Mouse (Mus musculus): ENCODE data around the gene Olfr1197. TPM values are rescaled to one million over a fixed set of nuclear protein-coding genes. Genes with fewer than 3 reads are reported as not detected.

Gene Olfr1197
- polyA plus RNA-seq (2014; fragmentation: Nextera tagmentation; extraction: Ambion mirVana) = not detected in 2 replicates

DNA sequence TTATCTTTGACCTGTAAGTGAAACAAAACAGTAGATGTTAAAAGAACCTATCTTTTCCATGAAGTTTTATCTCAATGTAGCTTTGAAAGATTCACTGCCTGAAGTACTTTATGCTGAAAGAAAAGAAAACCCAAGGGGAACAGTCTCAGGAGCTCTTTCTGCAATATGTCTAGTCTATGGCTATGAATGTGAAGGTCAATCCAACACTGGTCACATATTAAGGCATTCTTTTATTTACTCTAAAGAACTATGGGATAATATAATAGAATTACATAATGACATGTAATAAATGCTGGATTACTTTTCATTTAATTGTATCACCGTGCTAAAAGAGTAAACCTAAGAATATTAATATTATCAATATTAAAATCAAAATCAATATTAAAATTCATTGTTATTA, at the start of gene Olfr1197:
Gene Olfr1197, minus strand, starts transcription at position 101 of the 400 bp plus-strand sequence.
- Histone ChIP-seq H3K27ac (ENCODE audit: low read depth) (no peak within 1 kb of the TSS), H3K9me3 (ENCODE audit: control insufficient read depth, low read length) (no peaks in the 10 kb centered on the region), H3K4me3 (ENCODE audit: low read depth, low read length) (no peak within 1 kb of the TSS), H3K9ac (ENCODE audit: low read length) (no peak within 1 kb of the TSS), H3K4me1 (replicated peaks; ENCODE audit: control insufficient read depth, insufficient read depth, low read length) (no peaks in the 10 kb centered on the region), H3K4me2 (ENCODE audit: low read length) (no peak within 1 kb of the TSS), H3K36me3 (ENCODE audit: control insufficient read depth, insufficient read depth, low read length) (no peaks in the 10 kb centered on the region), H3K27me3 (replicated peaks; ENCODE audit: control insufficient read depth, insufficient read depth, low read length) (no peaks in the 10 kb centered on the region)
- WGBS = 87% methylated on average over 1 of the region's 1 CpGs
- no peak for ATAC-seq (replicated peaks; ENCODE audit: low FRiP score, low TSS enrichment, low read depth)
- no peak for DNase-seq (ENCODE audit: low spot score)

DNA sequence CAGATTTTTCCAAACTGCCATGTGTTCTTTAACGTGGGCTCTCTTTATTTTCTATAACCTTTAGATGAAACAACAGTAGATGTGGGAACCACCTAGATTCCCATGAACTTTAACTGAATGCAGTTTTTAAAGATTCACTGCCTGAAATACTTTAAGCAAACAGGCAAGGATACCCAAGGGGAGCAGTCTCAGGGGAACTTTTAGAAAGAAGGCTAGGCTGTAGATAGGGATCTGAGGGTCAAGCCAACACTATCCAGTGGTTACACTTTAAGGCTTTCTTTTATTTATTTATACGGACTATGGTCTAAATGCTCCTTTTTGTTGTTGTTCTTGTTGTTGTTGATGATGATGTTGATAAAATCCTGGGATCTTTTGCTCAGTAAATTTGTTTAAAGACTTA, 38.2 kb upstream of the Olfr1197 start, which contains the start of gene Olfr1200:
Gene Olfr1200, minus strand, starts transcription at position 101 of the 400 bp plus-strand sequence.
- Histone ChIP-seq H3K4me1 (replicated peaks; ENCODE audit: control insufficient read depth, insufficient read depth, low read length) (no peaks in the 10 kb centered on the region), H3K9me3 (ENCODE audit: control insufficient read depth, low read length) (no peaks in the 10 kb centered on the region), H3K36me3 (ENCODE audit: control insufficient read depth, insufficient read depth, low read length) (no peaks in the 10 kb centered on the region), H3K27ac (ENCODE audit: low read depth) (no peak within 1 kb of the TSS), H3K9ac (ENCODE audit: low read length) (no peak within 1 kb of the TSS), H3K27me3 (replicated peaks; ENCODE audit: control insufficient read depth, insufficient read depth, low read length) (no peaks in the 10 kb centered on the region), H3K4me3 (ENCODE audit: low read depth, low read length) (no peak within 1 kb of the TSS), H3K4me2 (ENCODE audit: low read length) (no peak within 1 kb of the TSS)
- ATAC-seq (replicated peaks; ENCODE audit: low FRiP score, low TSS enrichment, low read depth) (no peak), DNase-seq (ENCODE audit: low spot score) (no peak)
- 77% methylated on average over 2 of the region's 2 CpGs for WGBS

GRCm38 (mm10) chr2:88760369-88760768, 28.2 kb upstream of the Olfr1197 start, which contains the start of gene Olfr1199:
Gene Olfr1199 (minus strand): TSS chr2:88760469.
- no peak within 1 kb of the TSS for H3K27ac ChIP-seq (ENCODE audit: low read depth)
- no peaks in the 10 kb centered on the region for H3K4me1 ChIP-seq (replicated peaks; ENCODE audit: control insufficient read depth, insufficient read depth, low read length)
- no peaks in the 10 kb centered on the region for H3K9me3 ChIP-seq (ENCODE audit: control insufficient read depth, low read length)
- DNase-seq (ENCODE audit: low spot score) (no peak), ATAC-seq (replicated peaks; ENCODE audit: low FRiP score, low TSS enrichment, low read depth) (no peak)
- no peak within 1 kb of the TSS for H3K9ac ChIP-seq (ENCODE audit: low read length)
- 89% methylated on average over 2 of the region's 2 CpGs for WGBS
- no peaks in the 10 kb centered on the region for H3K27me3 ChIP-seq (replicated peaks; ENCODE audit: control insufficient read depth, insufficient read depth, low read length)
- H3K4me2 ChIP-seq (ENCODE audit: low read length) = no peak within 1 kb of the TSS
- no peak within 1 kb of the TSS for H3K4me3 ChIP-seq (ENCODE audit: low read depth, low read length)
- no peaks in the 10 kb centered on the region for H3K36me3 ChIP-seq (ENCODE audit: control insufficient read depth, insufficient read depth, low read length)

- WGBS = 86% methylated on average over 2 of the region's 2 CpGs
- Histone ChIP-seq H3K27me3 (replicated peaks; ENCODE audit: control insufficient read depth, insufficient read depth, low read length) (no peaks in the 10 kb centered on the region), H3K27ac (ENCODE audit: low read depth) (no peak within 1 kb of the TSS), H3K9me3 (ENCODE audit: control insufficient read depth, low read length) (no peaks in the 10 kb centered on the region), H3K9ac (ENCODE audit: low read length) (no peak within 1 kb of the TSS), H3K4me3 (ENCODE audit: low read depth, low read length) (no peak within 1 kb of the TSS), H3K4me1 (replicated peaks; ENCODE audit: control insufficient read depth, insufficient read depth, low read length) (no peaks in the 10 kb centered on the region), H3K36me3 (ENCODE audit: control insufficient read depth, insufficient read depth, low read length) (no peaks in the 10 kb centered on the region), H3K4me2 (ENCODE audit: low read length) (no peak within 1 kb of the TSS)
- no peak for DNase-seq (ENCODE audit: low spot score)
- no peak for ATAC-seq (replicated peaks; ENCODE audit: low FRiP score, low TSS enrichment, low read depth)
Measured at GRCm38 (mm10) chr2:88751270-88751669, 19.1 kb upstream of the Olfr1197 start, which contains the start of gene Olfr1198. Gene Olfr1198 (minus strand): TSS chr2:88751370.

DNA sequence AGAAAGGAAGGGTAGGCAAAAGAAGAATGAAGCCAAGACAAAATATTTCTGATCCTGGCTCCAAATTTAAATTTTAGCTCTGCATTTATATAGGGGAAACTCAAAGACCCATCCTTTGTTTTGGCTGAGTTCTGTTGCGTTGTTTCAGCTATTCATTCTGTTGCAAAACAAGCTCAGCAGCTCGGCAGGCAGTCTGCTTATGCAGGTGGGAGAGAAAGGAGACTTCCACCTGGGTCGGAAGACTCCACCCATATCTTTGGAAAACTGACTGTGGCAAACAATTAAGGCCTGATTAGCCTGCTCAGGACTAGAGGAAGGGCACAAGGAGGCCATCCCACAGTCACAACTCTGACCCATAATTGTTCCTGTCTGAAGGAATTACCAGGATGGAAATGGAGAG, 11.2 kb upstream of the Olfr1197 start:
- WGBS = 83% methylated on average over 3 of the region's 3 CpGs
- Histone ChIP-seq H3K4me1 (replicated peaks; ENCODE audit: control insufficient read depth, insufficient read depth, low read length) (no peaks in the 10 kb centered on the region), H3K9ac (ENCODE audit: low read length) (no peak overlapping the region), H3K36me3 (ENCODE audit: control insufficient read depth, insufficient read depth, low read length) (no peaks in the 10 kb centered on the region), H3K27me3 (replicated peaks; ENCODE audit: control insufficient read depth, insufficient read depth, low read length) (no peaks in the 10 kb centered on the region), H3K4me3 (ENCODE audit: low read depth, low read length) (no peak overlapping the region), H3K4me2 (ENCODE audit: low read length) (no peak overlapping the region), H3K9me3 (ENCODE audit: control insufficient read depth, low read length) (no peaks in the 10 kb centered on the region), H3K27ac (ENCODE audit: low read depth) (no peak overlapping the region)
- no peak for ATAC-seq (replicated peaks; ENCODE audit: low FRiP score, low TSS enrichment, low read depth)
- no peak for DNase-seq (ENCODE audit: low spot score)

DNA sequence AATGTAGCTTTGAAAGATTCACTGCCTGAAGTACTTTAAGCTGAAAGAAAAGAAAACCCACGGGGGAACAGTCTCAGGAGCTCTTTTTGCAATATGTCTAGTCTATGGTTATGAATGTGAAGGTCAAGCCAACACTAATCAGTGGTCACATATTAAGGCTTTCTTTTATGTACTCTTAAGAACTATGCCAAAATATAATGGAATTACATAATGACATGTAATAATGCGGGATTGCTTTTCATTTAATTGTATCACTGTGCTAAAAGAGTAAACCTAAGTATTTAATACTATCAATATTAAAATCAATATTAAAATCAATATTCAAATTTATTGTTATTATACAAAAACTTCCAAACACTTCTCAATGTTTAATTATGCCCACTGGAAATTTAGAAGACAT, 27.7 kb downstream of the Olfr1197 start, which contains the start of gene Olfr1196:
Gene Olfr1196, minus strand, starts transcription at position 101 of the 400 bp plus-strand sequence.
- H3K9me3 ChIP-seq (ENCODE audit: control insufficient read depth, low read length) = no peaks in the 10 kb centered on the region
- no peak within 1 kb of the TSS for H3K27ac ChIP-seq (ENCODE audit: low read depth)
- no peak within 1 kb of the TSS for H3K4me2 ChIP-seq (ENCODE audit: low read length)
- no peaks in the 10 kb centered on the region for H3K4me1 ChIP-seq (replicated peaks; ENCODE audit: control insufficient read depth, insufficient read depth, low read length)
- ATAC-seq (replicated peaks; ENCODE audit: low FRiP score, low TSS enrichment, low read depth) (no peak), DNase-seq (ENCODE audit: low spot score) (no peak)
- H3K9ac ChIP-seq (ENCODE audit: low read length) = no peak within 1 kb of the TSS
- H3K4me3 ChIP-seq (ENCODE audit: low read depth, low read length) = no peak within 1 kb of the TSS
- no peaks in the 10 kb centered on the region for H3K27me3 ChIP-seq (replicated peaks; ENCODE audit: control insufficient read depth, insufficient read depth, low read length)
- WGBS = 85% methylated on average over 2 of the region's 2 CpGs
- no peaks in the 10 kb centered on the region for H3K36me3 ChIP-seq (ENCODE audit: control insufficient read depth, insufficient read depth, low read length)

GRCm38 (mm10) chr2:88689087-88689486, 43.1 kb downstream of the Olfr1197 start, which contains the start of gene Olfr1195:
Gene Olfr1195 (minus strand): TSS chr2:88689187.
- Histone ChIP-seq H3K9me3 (ENCODE audit: control insufficient read depth, low read length) (no peaks in the 10 kb centered on the region), H3K4me3 (ENCODE audit: low read depth, low read length) (no peak within 1 kb of the TSS), H3K4me2 (ENCODE audit: low read length) (no peak within 1 kb of the TSS), H3K4me1 (replicated peaks; ENCODE audit: control insufficient read depth, insufficient read depth, low read length) (no peaks in the 10 kb centered on the region), H3K27ac (ENCODE audit: low read depth) (no peak within 1 kb of the TSS), H3K36me3 (ENCODE audit: control insufficient read depth, insufficient read depth, low read length) (no peaks in the 10 kb centered on the region), H3K27me3 (replicated peaks; ENCODE audit: control insufficient read depth, insufficient read depth, low read length) (no peaks in the 10 kb centered on the region), H3K9ac (ENCODE audit: low read length) (no peak within 1 kb of the TSS)
- ATAC-seq (replicated peaks; ENCODE audit: low FRiP score, low TSS enrichment, low read depth) (no peak), DNase-seq (ENCODE audit: low spot score) (no peak)

Other genes with a start within 250 kb of the Olfr1197 start
- gene Olfr1184, start 248.8 kb downstream of the Olfr1197 start, polyA plus RNA-seq (2014; fragmentation: Nextera tagmentation; extraction: Ambion mirVana) = not detected in 2 replicates
- not detected in 2 replicates for gene Olfr1185-ps1, start 239.0 kb downstream of the Olfr1197 start, polyA plus RNA-seq (2014; fragmentation: Nextera tagmentation; extraction: Ambion mirVana)
- gene Olfr1186, start 213.8 kb downstream of the Olfr1197 start, polyA plus RNA-seq (2014; fragmentation: Nextera tagmentation; extraction: Ambion mirVana) = not detected in 2 replicates
- gene Olfr1188, start 175.4 kb downstream of the Olfr1197 start, polyA plus RNA-seq (2014; fragmentation: Nextera tagmentation; extraction: Ambion mirVana) = not detected in 2 replicates
- gene Olfr1189, start 145.9 kb downstream of the Olfr1197 start, polyA plus RNA-seq (2014; fragmentation: Nextera tagmentation; extraction: Ambion mirVana) = not detected in 2 replicates
- not detected in 2 replicates for gene Olfr1191-ps1, start 91.8 kb downstream of the Olfr1197 start, polyA plus RNA-seq (2014; fragmentation: Nextera tagmentation; extraction: Ambion mirVana)
- not detected in 2 replicates for gene Olfr1192-ps1, start 83.9 kb downstream of the Olfr1197 start, polyA plus RNA-seq (2014; fragmentation: Nextera tagmentation; extraction: Ambion mirVana)
- not detected in 2 replicates for gene Olfr1193, start 56.7 kb downstream of the Olfr1197 start, polyA plus RNA-seq (2014; fragmentation: Nextera tagmentation; extraction: Ambion mirVana)
- gene Olfr1195, start 43.2 kb downstream of the Olfr1197 start, polyA plus RNA-seq (2014; fragmentation: Nextera tagmentation; extraction: Ambion mirVana) = not detected in 2 replicates
- gene Olfr1196, start 27.8 kb downstream of the Olfr1197 start, polyA plus RNA-seq (2014; fragmentation: Nextera tagmentation; extraction: Ambion mirVana) = not detected in 2 replicates
- gene Olfr1198, start 19.0 kb upstream of the Olfr1197 start, polyA plus RNA-seq (2014; fragmentation: Nextera tagmentation; extraction: Ambion mirVana) = not detected in 2 replicates
- not detected in 2 replicates for gene Olfr1199, start 28.1 kb upstream of the Olfr1197 start, polyA plus RNA-seq (2014; fragmentation: Nextera tagmentation; extraction: Ambion mirVana)
- not detected in 2 replicates for gene Olfr1200, start 38.1 kb upstream of the Olfr1197 start, polyA plus RNA-seq (2014; fragmentation: Nextera tagmentation; extraction: Ambion mirVana)
- gene Olfr1201, start 60.7 kb upstream of the Olfr1197 start, polyA plus RNA-seq (2014; fragmentation: Nextera tagmentation; extraction: Ambion mirVana) = not detected in 2 replicates
- not detected in 2 replicates for gene Olfr1202, start 82.1 kb upstream of the Olfr1197 start, polyA plus RNA-seq (2014; fragmentation: Nextera tagmentation; extraction: Ambion mirVana)
- gene Olfr1205, start 97.4 kb upstream of the Olfr1197 start, polyA plus RNA-seq (2014; fragmentation: Nextera tagmentation; extraction: Ambion mirVana) = not detected in 2 replicates
- gene Olfr1204, start 116.9 kb upstream of the Olfr1197 start, polyA plus RNA-seq (2014; fragmentation: Nextera tagmentation; extraction: Ambion mirVana) = not detected in 2 replicates
- not detected in 2 replicates for gene Olfr1206, start 130.9 kb upstream of the Olfr1197 start, polyA plus RNA-seq (2014; fragmentation: Nextera tagmentation; extraction: Ambion mirVana)
- gene Olfr1208, start 169.9 kb upstream of the Olfr1197 start, polyA plus RNA-seq (2014; fragmentation: Nextera tagmentation; extraction: Ambion mirVana) = not detected in 2 replicates
- gene Olfr1209, start 182.8 kb upstream of the Olfr1197 start, polyA plus RNA-seq (2014; fragmentation: Nextera tagmentation; extraction: Ambion mirVana) = not detected in 2 replicates
- gene Olfr1211, start 205.7 kb upstream of the Olfr1197 start, polyA plus RNA-seq (2014; fragmentation: Nextera tagmentation; extraction: Ambion mirVana) = not detected in 2 replicates
- not detected in 2 replicates for gene Olfr1212, start 221.6 kb upstream of the Olfr1197 start, polyA plus RNA-seq (2014; fragmentation: Nextera tagmentation; extraction: Ambion mirVana)
- gene Gm13762, start 247.9 kb upstream of the Olfr1197 start, polyA plus RNA-seq (2014; fragmentation: Nextera tagmentation; extraction: Ambion mirVana) = not detected in 2 replicates

Data from intestine, embryonic 14.5 days (tissue).